Mouse (Mus musculus): ENCODE results near the gene Gm20388. TPM values are rescaled to one million over a fixed set of nuclear protein-coding genes. Genes with fewer than 3 reads are reported as not detected.
"Not testable (repeated sequence)": the region's sequence is repeated elsewhere in the genome, so short reads cannot be mapped to it uniquely, and the experiment has no call there.

Gm20388 gene
- polyA plus RNA-seq, 1 experiment from 2014 or later = not detected

GRCm38 (mm10) chr8:120680405-120680804, 769.8 kb downstream of the Gm20388 start:
- not testable (repeated sequence) for H3K9me3 ChIP-seq (ENCODE audit: control insufficient read depth, low read length); H3K4me1 ChIP-seq (replicated peaks; ENCODE audit: control insufficient read depth, insufficient read depth, low read length); H3K4me3 ChIP-seq (ENCODE audit: low read length); H3K4me2 ChIP-seq (ENCODE audit: low read depth, low read length); H3K27ac ChIP-seq (ENCODE audit: low read length); H3K9ac ChIP-seq (ENCODE audit: low read length); H3K36me3 ChIP-seq (ENCODE audit: control insufficient read depth, insufficient read depth, low read length); H3K27me3 ChIP-seq (ENCODE audit: control insufficient read depth, insufficient read depth, low read depth, low read length)
- WGBS = 40% methylated on average over 7 of the region's 7 CpGs
- 0 out of 2 replicates have a peak, but pooled peaks have one; percentile 44 for ATAC-seq (ENCODE audit: low read depth)

GRCm38 (mm10) chr8:120681113-120681512, 770.5 kb downstream of the Gm20388 start:
- WGBS = 76% methylated on average over 10 of the region's 10 CpGs
- Histone ChIP-seq H3K36me3 (ENCODE audit: control insufficient read depth, insufficient read depth, low read length) (no peaks in the 10 kb centered on the region), H3K4me1 (replicated peaks; ENCODE audit: control insufficient read depth, insufficient read depth, low read length) (peaks cover 5% of the 10 kb centered on the region; the same call in 1 of the 2 replicates), H3K27ac (ENCODE audit: low read length) (no peak overlapping the region), H3K4me2 (ENCODE audit: low read depth, low read length) (no peak overlapping the region), H3K9ac (ENCODE audit: low read length) (no peak overlapping the region), H3K9me3 (ENCODE audit: control insufficient read depth, low read length) (no peaks in the 10 kb centered on the region), H3K4me3 (ENCODE audit: low read length) (no peak overlapping the region), H3K27me3 (ENCODE audit: control insufficient read depth, insufficient read depth, low read depth, low read length) (no peaks in the 10 kb centered on the region)
- ATAC-seq (ENCODE audit: low read depth) = no peak

GRCm38 (mm10) chr8:120683602-120684001, 773.0 kb downstream of the Gm20388 start:
- Histone ChIP-seq H3K4me3 (ENCODE audit: low read length) (no peak overlapping the region), H3K4me1 (replicated peaks; ENCODE audit: control insufficient read depth, insufficient read depth, low read length) (peaks cover 5% of the 10 kb centered on the region; the same call in 1 of the 2 replicates), H3K9me3 (ENCODE audit: control insufficient read depth, low read length) (no peaks in the 10 kb centered on the region), H3K9ac (ENCODE audit: low read length) (no peak overlapping the region), H3K27me3 (ENCODE audit: control insufficient read depth, insufficient read depth, low read depth, low read length) (peaks cover 8% of the 10 kb centered on the region), H3K27ac (ENCODE audit: low read length) (no peak overlapping the region), H3K36me3 (ENCODE audit: control insufficient read depth, insufficient read depth, low read length) (no peaks in the 10 kb centered on the region), H3K4me2 (ENCODE audit: low read depth, low read length) (no peak overlapping the region)
- peak; percentile 37; the same call in 1 of the 2 replicates for ATAC-seq (ENCODE audit: low read depth)
- WGBS = 14% methylated on average over 10 of the region's 10 CpGs

GRCm38 (mm10) chr8:120684082-120684481, 773.4 kb downstream of the Gm20388 start:
- Histone ChIP-seq H3K36me3 (ENCODE audit: control insufficient read depth, insufficient read depth, low read length) (no peaks in the 10 kb centered on the region), H3K4me2 (ENCODE audit: low read depth, low read length) (no peak overlapping the region), H3K9ac (ENCODE audit: low read length) (no peak overlapping the region), H3K4me1 (replicated peaks; ENCODE audit: control insufficient read depth, insufficient read depth, low read length) (peaks cover 5% of the 10 kb centered on the region; the same call in 1 of the 2 replicates), H3K9me3 (ENCODE audit: control insufficient read depth, low read length) (no peaks in the 10 kb centered on the region), H3K27me3 (ENCODE audit: control insufficient read depth, insufficient read depth, low read depth, low read length) (peaks cover 11% of the 10 kb centered on the region), H3K4me3 (ENCODE audit: low read length) (no peak overlapping the region), H3K27ac (ENCODE audit: low read length) (no peak overlapping the region)
- 69% methylated on average over 5 of the region's 5 CpGs for WGBS
- ATAC-seq (ENCODE audit: low read depth) = no peak

- ATAC-seq (ENCODE audit: low read depth) = peak; percentile 26; the same call in 1 of the 2 replicates
- H3K4me1 ChIP-seq (replicated peaks; ENCODE audit: control insufficient read depth, insufficient read depth, low read length) = peaks cover 5% of the 10 kb centered on the region; the same call in 1 of the 2 replicates
- H3K9me3 ChIP-seq (ENCODE audit: control insufficient read depth, low read length) = no peaks in the 10 kb centered on the region
- H3K27me3 ChIP-seq (ENCODE audit: control insufficient read depth, insufficient read depth, low read depth, low read length) = peaks cover 12% of the 10 kb centered on the region
- no peak overlapping the region; the same call in 1 of the 2 replicates for H3K9ac ChIP-seq (ENCODE audit: low read length)
- whole genome bisulfite sequencing = 61% methylated on average over 5 of the region's 5 CpGs
- H3K4me3 ChIP-seq (ENCODE audit: low read length) = no peak overlapping the region
- H3K27ac ChIP-seq (ENCODE audit: low read length) = no peak overlapping the region
- no peaks in the 10 kb centered on the region for H3K36me3 ChIP-seq (ENCODE audit: control insufficient read depth, insufficient read depth, low read length)
- no peak overlapping the region for H3K4me2 ChIP-seq (ENCODE audit: low read depth, low read length)
These were observed 774.5 kb downstream of the Gm20388 start for GRCm38 (mm10) chr8:120685097-120685496.

GRCm38 (mm10) chr8:120685591-120685990, 775.0 kb downstream of the Gm20388 start:
- Histone ChIP-seq H3K27ac (ENCODE audit: low read length) (peak overlapping the region; percentile 46; the same call in 1 of the 2 replicates), H3K4me3 (ENCODE audit: low read length) (no peak overlapping the region), H3K4me1 (replicated peaks; ENCODE audit: control insufficient read depth, insufficient read depth, low read length) (peaks cover 5% of the 10 kb centered on the region; the same call in 1 of the 2 replicates), H3K27me3 (ENCODE audit: control insufficient read depth, insufficient read depth, low read depth, low read length) (peaks cover 13% of the 10 kb centered on the region), H3K36me3 (ENCODE audit: control insufficient read depth, insufficient read depth, low read length) (no peaks in the 10 kb centered on the region), H3K4me2 (ENCODE audit: low read depth, low read length) (no peak overlapping the region), H3K9me3 (ENCODE audit: control insufficient read depth, low read length) (no peaks in the 10 kb centered on the region), H3K9ac (ENCODE audit: low read length) (no peak overlapping the region; the same call in 1 of the 2 replicates)
- ATAC-seq (ENCODE audit: low read depth) = no peak
- WGBS = 84% methylated on average over 8 of the region's 8 CpGs

GRCm38 (mm10) chr8:120686051-120686450, 775.4 kb downstream of the Gm20388 start:
- Histone ChIP-seq H3K27me3 (ENCODE audit: control insufficient read depth, insufficient read depth, low read depth, low read length) (peaks cover 13% of the 10 kb centered on the region), H3K36me3 (ENCODE audit: control insufficient read depth, insufficient read depth, low read length) (no peaks in the 10 kb centered on the region), H3K4me2 (ENCODE audit: low read depth, low read length) (no peak overlapping the region), H3K9me3 (ENCODE audit: control insufficient read depth, low read length) (no peaks in the 10 kb centered on the region), H3K9ac (ENCODE audit: low read length) (no peak overlapping the region), H3K27ac (ENCODE audit: low read length) (no peak overlapping the region), H3K4me1 (replicated peaks; ENCODE audit: control insufficient read depth, insufficient read depth, low read length) (peaks cover 5% of the 10 kb centered on the region; the same call in 1 of the 2 replicates), H3K4me3 (ENCODE audit: low read length) (no peak overlapping the region)
- peak; percentile 10; the same call in 1 of the 2 replicates for ATAC-seq (ENCODE audit: low read depth)
- WGBS = 80% methylated on average over 13 of the region's 13 CpGs

- no peak for ATAC-seq (ENCODE audit: low read depth)
- Histone ChIP-seq H3K9me3 (ENCODE audit: control insufficient read depth, low read length) (no peaks in the 10 kb centered on the region), H3K27me3 (ENCODE audit: control insufficient read depth, insufficient read depth, low read depth, low read length) (peaks cover 13% of the 10 kb centered on the region), H3K36me3 (ENCODE audit: control insufficient read depth, insufficient read depth, low read length) (no peaks in the 10 kb centered on the region), H3K9ac (ENCODE audit: low read length) (no peak overlapping the region), H3K27ac (ENCODE audit: low read length) (no peak overlapping the region), H3K4me2 (ENCODE audit: low read depth, low read length) (no peak overlapping the region), H3K4me1 (replicated peaks; ENCODE audit: control insufficient read depth, insufficient read depth, low read length) (peaks cover 5% of the 10 kb centered on the region; the same call in 1 of the 2 replicates), H3K4me3 (ENCODE audit: low read length) (no peak overlapping the region)
- 82% methylated on average over 5 of the region's 5 CpGs for whole genome bisulfite sequencing
These were observed 775.9 kb downstream of the Gm20388 start for GRCm38 (mm10) chr8:120686576-120686975.

GRCm38 (mm10) chr8:120687786-120688185, 777.1 kb downstream of the Gm20388 start:
- WGBS = 56% methylated on average over 8 of the region's 8 CpGs
- ATAC-seq (ENCODE audit: low read depth) = no peak
- H3K4me1 ChIP-seq (replicated peaks; ENCODE audit: control insufficient read depth, insufficient read depth, low read length) = peaks cover 5% of the 10 kb centered on the region; the same call in 1 of the 2 replicates
- no peak overlapping the region for H3K4me3 ChIP-seq (ENCODE audit: low read length)
- H3K9ac ChIP-seq (ENCODE audit: low read length) = no peak overlapping the region
- H3K27ac ChIP-seq (ENCODE audit: low read length) = no peak overlapping the region
- no peaks in the 10 kb centered on the region for H3K36me3 ChIP-seq (ENCODE audit: control insufficient read depth, insufficient read depth, low read length)
- peaks cover 13% of the 10 kb centered on the region for H3K27me3 ChIP-seq (ENCODE audit: control insufficient read depth, insufficient read depth, low read depth, low read length)
- no peaks in the 10 kb centered on the region for H3K9me3 ChIP-seq (ENCODE audit: control insufficient read depth, low read length)
- no peak overlapping the region for H3K4me2 ChIP-seq (ENCODE audit: low read depth, low read length)
